Mouse (Mus musculus) kidney, adult 2 months (tissue): Measurements from ENCODE around the gene Fbxl12. TPM values are rescaled to one million over a fixed set of nuclear protein-coding genes. Genes with fewer than 3 reads are reported as not detected.

Experiments used
- DNase-seq: peaks from one replicate; pipeline ENCODE4 v3.0.0; 2021
- H3K27ac ChIP-seq: fragments of 200-500 bp; 2 replicates; pipeline ENCODE4 v1.5.1; 2012; ENCODE audit warnings: low read depth, low read length, control low read depth, inconsistent platforms; ENCODE audit not compliant: insufficient read depth
- H3K27me3 ChIP-seq: fragments of 200-500 bp; replicated peaks from 2 replicates; pipeline ENCODE4 v1.6.1; 2012; ENCODE audit warnings: mild to moderate bottlenecking, moderate library complexity, low read length, inconsistent platforms; ENCODE audit not compliant: control insufficient read depth, insufficient read depth
- H3K36me3 ChIP-seq: fragments of 200-500 bp; 2 replicates; pipeline ENCODE4 v1.6.1; 2012; ENCODE audit warnings: mild to moderate bottlenecking, moderate library complexity, low read length, inconsistent platforms; ENCODE audit not compliant: control insufficient read depth, insufficient read depth
- H3K4me1 ChIP-seq: fragments of 200-500 bp; 2 replicates; pipeline ENCODE4 v1.6.1; 2011; ENCODE audit warnings: low read length; ENCODE audit not compliant: control insufficient read depth, insufficient read depth
- H3K4me3 ChIP-seq: fragments of 200-500 bp; 2 replicates; pipeline ENCODE4 v1.5.1; 2011; ENCODE audit warnings: mild to moderate bottlenecking, low read depth, low read length, control low read depth; ENCODE audit not compliant: insufficient read depth
- CTCF ChIP-seq: fragments of 200-500 bp; conservative IDR thresholded peaks from 2 replicates; pipeline ENCODE4 v1.5.1; 2011; ENCODE audit warnings: low read depth, mild to moderate bottlenecking, control low read depth, low read length, moderate library complexity, mixed read lengths; ENCODE audit not compliant: insufficient read depth, insufficient read length
- POLR2A ChIP-seq: fragments of 200-500 bp; IDR thresholded peaks from one replicate; pipeline ENCODE4 v1.6.1; 2011; ENCODE audit warnings: low read depth, low read length, control low read depth
- WGBS: fragments of 180-500 bp; shearing (Covaris S2); methylation state at CpG from one replicate; pipeline ENCODE4 v1.1.7; 2018; 5-methylcytosine and 5-hydroxymethylcytosine counted together
- polyA plus RNA-seq: library from polyadenylated mRNA; depleted of rRNA; stranded (reverse); fragments of >200 nt; gene quantifications from 2 replicates; pipeline ENCODE4 v1.2.3, GENCODE M21; 2012

Fbxl12 gene
- polyA plus RNA-seq, 1 experiment: 22.0 TPM

GRCm38 (mm10) chr9:20651602-20652259, 7.2 kb upstream of the Fbxl12 start, which contains the start of gene Pin1:
Pin1 (plus strand) TSS chr9:20652095.
- under 1% methylated on average over 45 of the region's 45 CpGs for WGBS
- peak within 1 kb of the TSS; percentile 72 for H3K4me3 ChIP-seq
- no peaks in the 10 kb centered on the region for H3K27me3 ChIP-seq
- TF ChIP-seq CTCF: no peak
- TF ChIP-seq POLR2A: peak; percentile 31
- H3K4me1 ChIP-seq: peaks cover 4% of the 10 kb centered on the region; the same call in 1 of the 2 replicates
- no peak within 1 kb of the TSS for H3K27ac ChIP-seq
- peak; percentile 100 for DNase-seq
- H3K36me3 ChIP-seq: peaks cover 2% of the 10 kb centered on the region; the same call in 1 of the 2 replicates

GRCm38 (mm10) chr9:20645121-20645520, 554 bp upstream of the Fbxl12 start:
- Histone ChIP-seq H3K27me3 (no peaks in the 10 kb centered on the region), H3K27ac (peak overlapping the region; percentile 89), H3K4me3 (peak overlapping the region; percentile 95), H3K36me3 (no peaks in the 10 kb centered on the region), H3K4me1 (peaks cover 7% of the 10 kb centered on the region; the same call in 1 of the 2 replicates)
- 2% methylated on average over 17 of the region's 17 CpGs for WGBS
- no peak for DNase-seq
- TF ChIP-seq CTCF (no peak), POLR2A (no peak)

- Histone ChIP-seq H3K36me3 (peaks cover 3% of the 10 kb centered on the region), H3K4me1 (peaks cover 7% of the 10 kb centered on the region; the same call in 1 of the 2 replicates), H3K27me3 (no peaks in the 10 kb centered on the region), H3K27ac (no peak overlapping the region), H3K4me3 (peak overlapping the region; percentile 95)
- DNase-seq: no peak
- TF ChIP-seq CTCF (no peak), POLR2A (no peak)
- WGBS: 2% methylated on average over 13 of the region's 13 CpGs
These were observed 786 bp downstream of the Fbxl12 start for GRCm38 (mm10) chr9:20643781-20644180.

- TF ChIP-seq POLR2A: no peak
- 0 out of 2 replicates have a peak, but pooled peaks have one; percentile 4 for TF ChIP-seq CTCF
- peaks cover 7% of the 10 kb centered on the region; the same call in 1 of the 2 replicates for H3K4me1 ChIP-seq
- H3K36me3 ChIP-seq: peaks cover 4% of the 10 kb centered on the region
- H3K27me3 ChIP-seq: no peaks in the 10 kb centered on the region
- peak; percentile 93 for DNase-seq
- peak overlapping the region; percentile 12; the same call in 1 of the 2 replicates for H3K27ac ChIP-seq
- peak overlapping the region; percentile 95 for H3K4me3 ChIP-seq
- under 1% methylated on average over 30 of the region's 30 CpGs for WGBS
These were observed 1.6 kb downstream of the Fbxl12 start for GRCm38 (mm10) chr9:20642896-20643466.

GRCm38 (mm10) chr9:20642101-20642895, 2.3 kb downstream of the Fbxl12 start, which contains the start of gene Ubl5:
Ubl5 (plus strand) TSS chr9:20642878.
- TF ChIP-seq CTCF: no peak
- no peak for TF ChIP-seq POLR2A
- WGBS: under 1% methylated on average over 51 of the region's 51 CpGs
- Histone ChIP-seq H3K4me3 (peak within 1 kb of the TSS; percentile 95), H3K36me3 (peaks cover 4% of the 10 kb centered on the region), H3K27ac (peak within 1 kb of the TSS; percentile 22), H3K4me1 (peaks cover 7% of the 10 kb centered on the region; the same call in 1 of the 2 replicates), H3K27me3 (no peaks in the 10 kb centered on the region)
- DNase-seq: peak; percentile 80

- Histone ChIP-seq H3K4me1 (peaks cover 7% of the 10 kb centered on the region; the same call in 1 of the 2 replicates), H3K27me3 (no peaks in the 10 kb centered on the region), H3K36me3 (peaks cover 4% of the 10 kb centered on the region), H3K27ac (no peak overlapping the region), H3K4me3 (peak overlapping the region; percentile 95)
- TF ChIP-seq CTCF (no peak), POLR2A (no peak)
- 13% methylated on average over 6 of the region's 6 CpGs for WGBS
- DNase-seq: no peak
These were observed 3.1 kb downstream of the Fbxl12 start for GRCm38 (mm10) chr9:20641501-20641900.

GRCm38 (mm10) chr9:20639486-20639885, 5.1 kb downstream of the Fbxl12 start:
- Histone ChIP-seq H3K4me3 (no peak overlapping the region), H3K27ac (no peak overlapping the region), H3K36me3 (peaks cover 4% of the 10 kb centered on the region), H3K27me3 (no peaks in the 10 kb centered on the region), H3K4me1 (peaks cover 3% of the 10 kb centered on the region; the same call in 1 of the 2 replicates)
- no peak for DNase-seq
- TF ChIP-seq POLR2A (no peak), CTCF (no peak)
- 94% methylated on average over 4 of the region's 4 CpGs for WGBS
